Mouse (Mus musculus): ENCODE data around the gene Ankrd65. TPM values are rescaled to one million over a fixed set of nuclear protein-coding genes. Genes with fewer than 3 reads are reported as not detected.
A peak's percentile ranks its signal among the peaks of the same experiment; 100 is the strongest.

Gene Ankrd65
- polyA plus RNA-seq, 1 experiment from 2014 or later, result not detected

GRCm38 (mm10) chr4:155772786-155773185, 17.5 kb upstream of the Ankrd65 start:
- no peak for ATAC-seq (ENCODE audit: low read depth)
- no peak overlapping the region for H3K4me2 ChIP-seq (ENCODE audit: low read depth, low read length)
- no peaks in the 10 kb centered on the region for H3K9me3 ChIP-seq (ENCODE audit: control insufficient read depth, low read length)
- H3K4me3 ChIP-seq (ENCODE audit: low read depth, low read length), result no peak overlapping the region
- H3K27ac ChIP-seq (replicated peaks; ENCODE audit: low read depth, low read length), result no peak overlapping the region
- WGBS, result 85% methylated on average over 13 of the region's 13 CpGs
- no peaks in the 10 kb centered on the region for H3K27me3 ChIP-seq (replicated peaks; ENCODE audit: control insufficient read depth, insufficient read depth, low read length)
- no peaks in the 10 kb centered on the region for H3K36me3 ChIP-seq (ENCODE audit: control insufficient read depth, insufficient read depth, low read length)
- no peak overlapping the region for H3K9ac ChIP-seq (ENCODE audit: low read depth, low read length)
- H3K4me1 ChIP-seq (ENCODE audit: control insufficient read depth, insufficient read depth, low read length), result peaks cover 21% of the 10 kb centered on the region
- DNase-seq (ENCODE audit: low spot score), result no peak

DNA sequence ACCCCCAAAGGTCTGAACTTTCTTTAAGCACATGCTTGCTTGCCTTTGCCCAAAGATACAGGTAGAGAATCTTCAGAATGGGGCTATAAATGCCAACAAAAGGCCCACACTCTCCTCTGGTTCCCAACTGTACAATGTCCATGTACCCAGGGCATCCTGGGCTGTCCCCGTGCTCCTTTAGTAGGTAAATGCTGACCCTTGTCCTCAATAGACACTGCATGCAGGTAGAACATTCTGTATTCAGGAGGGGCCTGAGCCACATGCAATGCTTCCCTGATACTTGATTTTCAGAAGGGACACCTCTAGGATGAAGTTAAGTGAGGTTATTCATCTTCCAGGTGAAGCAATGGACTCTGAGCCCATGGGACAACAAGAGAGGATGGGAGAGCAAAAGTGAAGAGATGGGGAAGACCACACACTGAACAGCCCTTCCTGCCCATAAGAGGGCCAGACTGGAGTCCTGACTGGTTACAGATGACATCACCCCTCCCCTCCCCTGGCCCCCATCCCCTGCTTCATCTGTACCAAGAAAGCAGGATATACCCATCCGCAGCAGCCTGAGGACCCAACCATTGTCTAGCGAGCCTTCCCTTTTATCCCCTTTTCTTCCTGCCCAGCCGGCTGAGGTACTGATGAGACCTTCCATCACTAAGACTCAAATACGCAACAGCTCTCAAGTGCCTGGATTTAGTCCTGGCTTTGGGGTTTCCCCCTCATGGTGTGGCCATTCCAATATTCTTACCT, 16.7 kb upstream of the Ankrd65 start:
- H3K4me1 ChIP-seq (ENCODE audit: control insufficient read depth, insufficient read depth, low read length), result peaks cover 21% of the 10 kb centered on the region
- H3K4me2 ChIP-seq (ENCODE audit: low read depth, low read length), result peak overlapping the region; percentile 85

DNA sequence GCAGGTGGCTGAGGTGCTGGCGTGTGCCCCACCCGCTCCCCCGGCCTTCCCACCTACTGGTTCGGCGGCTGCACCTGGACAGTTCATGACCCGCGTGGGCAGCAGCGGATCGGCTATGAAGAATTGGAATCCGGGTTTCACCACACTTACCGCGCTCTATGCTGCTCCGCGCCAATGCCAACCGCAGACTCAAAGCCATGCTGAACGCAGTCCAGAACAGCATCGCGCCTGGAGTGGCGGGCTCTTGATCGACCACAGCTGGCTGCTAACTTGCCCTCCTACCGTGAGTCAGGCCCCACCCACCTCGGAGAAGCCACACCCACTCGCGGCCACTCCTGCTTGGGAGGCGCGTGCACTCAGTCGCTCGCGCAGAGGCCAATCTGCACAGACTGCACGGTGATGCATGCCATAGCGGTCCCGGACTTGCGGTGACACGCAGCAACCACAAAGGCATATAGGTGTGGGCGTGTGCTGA, 15.9 kb upstream of the Ankrd65 start, which contains the start of gene Vwa1:
TSS of gene Vwa1 (minus strand) at position 419 of the 475 bp plus-strand sequence.
- peak within 1 kb of the TSS; percentile 85 for H3K4me2 ChIP-seq (ENCODE audit: low read depth, low read length)
- DNase-seq (ENCODE audit: low spot score), result peak; percentile 95
- ATAC-seq (ENCODE audit: low read depth), result peak; percentile 81
- H3K27ac ChIP-seq (replicated peaks; ENCODE audit: low read depth, low read length), result peak within 1 kb of the TSS; percentile 44; the same call in 1 of the 2 replicates
- H3K9ac ChIP-seq (ENCODE audit: low read depth, low read length), result peak within 1 kb of the TSS; percentile 58
- peak within 1 kb of the TSS; percentile 44 for H3K4me3 ChIP-seq (ENCODE audit: low read depth, low read length)
- H3K9me3 ChIP-seq (ENCODE audit: control insufficient read depth, low read length), result no peaks in the 10 kb centered on the region
- WGBS, result under 1% methylated on average over 32 of the region's 35 CpGs
- H3K4me1 ChIP-seq (ENCODE audit: control insufficient read depth, insufficient read depth, low read length), result peaks cover 21% of the 10 kb centered on the region
- no peaks in the 10 kb centered on the region for H3K36me3 ChIP-seq (ENCODE audit: control insufficient read depth, insufficient read depth, low read length)
- no peaks in the 10 kb centered on the region for H3K27me3 ChIP-seq (replicated peaks; ENCODE audit: control insufficient read depth, insufficient read depth, low read length)

More for the DNA sequence above, 16.7 kb upstream of the Ankrd65 start:
- no peaks in the 10 kb centered on the region for H3K9me3 ChIP-seq (ENCODE audit: control insufficient read depth, low read length)
- H3K27ac ChIP-seq (replicated peaks; ENCODE audit: low read depth, low read length), result no peak overlapping the region
- DNase-seq (ENCODE audit: low spot score) (no peak), ATAC-seq (ENCODE audit: low read depth) (no peak)
- peak overlapping the region; percentile 44 for H3K4me3 ChIP-seq (ENCODE audit: low read depth, low read length)
- H3K27me3 ChIP-seq (replicated peaks; ENCODE audit: control insufficient read depth, insufficient read depth, low read length), result no peaks in the 10 kb centered on the region
- no peaks in the 10 kb centered on the region for H3K36me3 ChIP-seq (ENCODE audit: control insufficient read depth, insufficient read depth, low read length)
- peak overlapping the region; percentile 58 for H3K9ac ChIP-seq (ENCODE audit: low read depth, low read length)
- WGBS, result 42% methylated on average over 4 of the region's 5 CpGs

- peak; percentile 40 for DNase-seq (ENCODE audit: low spot score)
Measured at GRCm38 (mm10) chr4:155774971-155775740, 15.1 kb upstream of the Ankrd65 start.

GRCm38 (mm10) chr4:155775855-155776254, 14.4 kb upstream of the Ankrd65 start:
- ATAC-seq (ENCODE audit: low read depth) (no peak), DNase-seq (ENCODE audit: low spot score) (no peak)
- Histone ChIP-seq H3K4me3 (ENCODE audit: low read depth, low read length) (no peak overlapping the region), H3K4me2 (ENCODE audit: low read depth, low read length) (0 out of 2 replicates have a peak overlapping the region, but pooled peaks have one; percentile 85), H3K4me1 (ENCODE audit: control insufficient read depth, insufficient read depth, low read length) (peaks cover 17% of the 10 kb centered on the region), H3K27me3 (replicated peaks; ENCODE audit: control insufficient read depth, insufficient read depth, low read length) (no peaks in the 10 kb centered on the region), H3K36me3 (ENCODE audit: control insufficient read depth, insufficient read depth, low read length) (no peaks in the 10 kb centered on the region), H3K9me3 (ENCODE audit: control insufficient read depth, low read length) (no peaks in the 10 kb centered on the region), H3K27ac (replicated peaks; ENCODE audit: low read depth, low read length) (peak overlapping the region; percentile 19; the same call in 1 of the 2 replicates), H3K9ac (ENCODE audit: low read depth, low read length) (no peak overlapping the region)
- WGBS, result 68% methylated on average over 3 of the region's 3 CpGs

More at GRCm38 (mm10) chr4:155774971-155775740, 15.1 kb upstream of the Ankrd65 start:
- H3K36me3 ChIP-seq (ENCODE audit: control insufficient read depth, insufficient read depth, low read length), result no peaks in the 10 kb centered on the region
- H3K4me2 ChIP-seq (ENCODE audit: low read depth, low read length), result peak overlapping the region; percentile 85
- ATAC-seq (ENCODE audit: low read depth), result no peak
- peak overlapping the region; percentile 28; the same call in 1 of the 2 replicates for H3K9ac ChIP-seq (ENCODE audit: low read depth, low read length)
- 46% methylated on average over 9 of the region's 9 CpGs for WGBS
- H3K4me3 ChIP-seq (ENCODE audit: low read depth, low read length), result peak overlapping the region; percentile 44
- no peaks in the 10 kb centered on the region for H3K27me3 ChIP-seq (replicated peaks; ENCODE audit: control insufficient read depth, insufficient read depth, low read length)
- H3K4me1 ChIP-seq (ENCODE audit: control insufficient read depth, insufficient read depth, low read length), result peaks cover 21% of the 10 kb centered on the region
- H3K27ac ChIP-seq (replicated peaks; ENCODE audit: low read depth, low read length), result peak overlapping the region; percentile 19; the same call in 1 of the 2 replicates
- no peaks in the 10 kb centered on the region for H3K9me3 ChIP-seq (ENCODE audit: control insufficient read depth, low read length)

DNA sequence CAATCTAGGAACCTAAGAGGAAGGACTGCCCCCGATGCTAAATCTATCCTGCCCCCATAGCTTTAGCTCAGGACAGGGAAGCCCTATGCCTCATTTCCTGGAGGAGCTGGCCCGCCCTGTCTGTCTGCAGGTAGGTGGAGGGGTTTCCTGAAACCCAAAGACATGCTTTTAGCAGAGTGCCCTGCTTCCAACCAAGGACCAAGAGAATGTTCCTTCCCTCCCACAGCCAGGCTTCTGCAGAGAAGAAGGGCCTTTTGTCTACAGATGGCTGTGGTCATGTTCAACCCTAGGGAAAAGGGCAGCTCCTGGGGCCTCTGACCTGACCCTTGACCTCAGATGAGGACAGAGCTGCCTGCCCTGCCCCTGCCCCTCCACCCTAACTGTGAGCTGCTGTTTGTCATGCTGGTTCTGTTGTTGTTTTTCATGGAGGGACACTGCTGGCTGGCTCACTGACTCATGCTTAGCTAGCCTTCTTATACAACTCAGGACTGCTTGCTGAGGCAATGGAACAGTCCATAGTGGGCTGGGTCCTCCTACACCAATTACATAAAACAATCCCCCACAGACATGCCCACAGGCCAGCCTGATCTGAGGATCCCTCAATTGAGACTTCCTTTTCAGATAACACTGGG, 13.4 kb upstream of the Ankrd65 start:
- Histone ChIP-seq H3K9me3 (ENCODE audit: control insufficient read depth, low read length) (no peaks in the 10 kb centered on the region), H3K36me3 (ENCODE audit: control insufficient read depth, insufficient read depth, low read length) (no peaks in the 10 kb centered on the region), H3K27me3 (replicated peaks; ENCODE audit: control insufficient read depth, insufficient read depth, low read length) (no peaks in the 10 kb centered on the region), H3K27ac (replicated peaks; ENCODE audit: low read depth, low read length) (no peak overlapping the region), H3K4me3 (ENCODE audit: low read depth, low read length) (no peak overlapping the region), H3K9ac (ENCODE audit: low read depth, low read length) (no peak overlapping the region), H3K4me2 (ENCODE audit: low read depth, low read length) (no peak overlapping the region), H3K4me1 (ENCODE audit: control insufficient read depth, insufficient read depth, low read length) (peaks cover 17% of the 10 kb centered on the region)
- ATAC-seq (ENCODE audit: low read depth) (no peak), DNase-seq (ENCODE audit: low spot score) (no peak)
- 27% methylated on average over 2 of the region's 2 CpGs for WGBS

GRCm38 (mm10) chr4:155777816-155778215, 12.4 kb upstream of the Ankrd65 start:
- H3K4me2 ChIP-seq (ENCODE audit: low read depth, low read length), result no peak overlapping the region
- ATAC-seq (ENCODE audit: low read depth) (no peak), DNase-seq (ENCODE audit: low spot score) (no peak)
- no peaks in the 10 kb centered on the region for H3K9me3 ChIP-seq (ENCODE audit: control insufficient read depth, low read length)
- 80% methylated on average over 2 of the region's 2 CpGs for WGBS
- no peaks in the 10 kb centered on the region for H3K36me3 ChIP-seq (ENCODE audit: control insufficient read depth, insufficient read depth, low read length)
- H3K4me1 ChIP-seq (ENCODE audit: control insufficient read depth, insufficient read depth, low read length), result peaks cover 17% of the 10 kb centered on the region
- H3K27ac ChIP-seq (replicated peaks; ENCODE audit: low read depth, low read length), result no peak overlapping the region
- H3K27me3 ChIP-seq (replicated peaks; ENCODE audit: control insufficient read depth, insufficient read depth, low read length), result no peaks in the 10 kb centered on the region
- H3K4me3 ChIP-seq (ENCODE audit: low read depth, low read length), result no peak overlapping the region
- no peak overlapping the region for H3K9ac ChIP-seq (ENCODE audit: low read depth, low read length)

- Histone ChIP-seq H3K27me3 (replicated peaks; ENCODE audit: control insufficient read depth, insufficient read depth, low read length) (no peaks in the 10 kb centered on the region), H3K27ac (replicated peaks; ENCODE audit: low read depth, low read length) (no peak overlapping the region), H3K4me3 (ENCODE audit: low read depth, low read length) (no peak overlapping the region), H3K4me1 (ENCODE audit: control insufficient read depth, insufficient read depth, low read length) (peaks cover 18% of the 10 kb centered on the region), H3K9ac (ENCODE audit: low read depth, low read length) (no peak overlapping the region), H3K4me2 (ENCODE audit: low read depth, low read length) (no peak overlapping the region), H3K36me3 (ENCODE audit: control insufficient read depth, insufficient read depth, low read length) (no peaks in the 10 kb centered on the region), H3K9me3 (ENCODE audit: control insufficient read depth, low read length) (no peaks in the 10 kb centered on the region)
- ATAC-seq (ENCODE audit: low read depth) (no peak), DNase-seq (ENCODE audit: low spot score) (no peak)
- 73% methylated on average over 4 of the region's 4 CpGs for WGBS
Measured at GRCm38 (mm10) chr4:155779498-155779897, 10.7 kb upstream of the Ankrd65 start.

All from embryonic facial prominence, embryonic 14.5 days (tissue).